Mouse (Mus musculus): ENCODE results near the gene Gbp8.
"Not testable (repeated sequence)": the region's sequence is repeated elsewhere in the genome, so short reads cannot be mapped to it uniquely, and the experiment has no call there.

DNA sequence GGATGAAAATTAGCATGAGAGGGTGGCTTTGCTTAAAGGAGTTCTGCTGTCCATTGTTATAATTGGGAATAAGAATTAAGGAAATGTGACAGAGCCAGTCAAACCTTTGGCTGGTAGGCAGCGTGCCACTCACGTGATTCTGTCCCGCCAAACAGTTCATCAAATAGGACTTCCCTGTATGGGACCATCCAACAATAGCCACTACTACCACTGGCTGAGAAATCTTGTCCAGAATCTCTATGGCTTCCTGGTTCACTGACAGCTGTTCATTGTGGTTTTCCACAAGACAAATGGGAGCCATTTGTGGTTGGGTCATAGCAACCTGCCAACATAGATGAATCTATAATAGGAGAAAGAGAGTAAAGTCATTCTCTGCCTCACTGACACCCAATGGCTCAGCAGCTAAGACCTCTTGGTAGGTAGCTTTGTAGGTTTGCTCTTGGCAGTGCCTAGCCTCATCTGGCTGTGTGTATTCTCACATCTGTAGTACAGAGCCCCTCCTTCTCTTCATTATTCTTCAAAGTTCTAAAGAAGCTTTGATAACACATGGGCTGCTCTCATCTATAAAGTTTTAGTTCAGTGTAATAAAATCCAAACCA lies 2.5 kb downstream of the Gbp8 start:
- TF ChIP-seq EP300, CTCF (IDR thresholded peaks at IDR 0.05): not testable (repeated sequence)

All from lung, postnatal 0 days (tissue).